Mouse (Mus musculus) hindbrain, postnatal 0 days (tissue): Measurements from ENCODE around the gene Rmdn2. TPM values are rescaled to one million over a fixed set of nuclear protein-coding genes. Genes with fewer than 3 reads are reported as not detected.

Experiments used
- ATAC-seq: fragments of 200-750 bp; cut with Nextera tagmentation; 2 replicates; pipeline ENCODE4 v1.8.0; 2017; ENCODE audit warnings: mild to moderate bottlenecking, moderate TSS enrichment, moderate library complexity
- DNase-seq: peaks from one replicate; pipeline ENCODE4 v3.0.0-alpha.2; 2015; ENCODE audit warnings: low spot score
- H3K27ac ChIP-seq: fragments of 300-500 bp; sonication (generic); 2 replicates; pipeline ENCODE4 v1.5.1; 2014; ENCODE audit warnings: mild to moderate bottlenecking
- H3K27me3 ChIP-seq: fragments of 300-500 bp; sonication (generic); 2 replicates; pipeline ENCODE4 v1.6.1; 2014; ENCODE audit warnings: low read length, mixed read lengths; ENCODE audit not compliant: insufficient read depth
- H3K36me3 ChIP-seq: fragments of 300-500 bp; sonication (generic); 2 replicates; pipeline ENCODE4 v1.6.1; 2014; ENCODE audit warnings: low read length, mixed read lengths; ENCODE audit not compliant: insufficient read depth
- H3K4me1 ChIP-seq: fragments of 300-500 bp; sonication (generic); 2 replicates; pipeline ENCODE4 v1.6.1; 2014; ENCODE audit warnings: antibody characterized with exemption, low read length, mixed read lengths; ENCODE audit not compliant: insufficient read depth
- H3K4me2 ChIP-seq: fragments of 300-500 bp; sonication (generic); 2 replicates; pipeline ENCODE4 v1.6.1; 2014; ENCODE audit warnings: low read depth, mild to moderate bottlenecking, low read length, moderate library complexity, mixed read lengths
- H3K4me3 ChIP-seq: fragments of 300-500 bp; sonication (generic); 2 replicates; pipeline ENCODE4 v1.5.1; 2014; ENCODE audit warnings: low read length
- H3K9ac ChIP-seq: fragments of 300-500 bp; sonication (generic); replicated peaks from 2 replicates; pipeline ENCODE4 v1.6.1; 2014; ENCODE audit warnings: mild to moderate bottlenecking, low read length, moderate library complexity, mixed read lengths
- H3K9me3 ChIP-seq: fragments of 300-500 bp; sonication (generic); 2 replicates; pipeline ENCODE4 v1.6.1; 2016; ENCODE audit warnings: low read length, mixed read lengths
- CTCF ChIP-seq: IDR thresholded peaks from 2 replicates; pipeline ENCODE4 v1.5.1; 2016; ENCODE audit warnings: antibody characterized with exemption, control low read depth, low read depth
- WGBS: fragments of 180-500 bp; shearing (Covaris S2); extraction: QIAGEN DNeasy Blood & Tissue Kit; methylation state at CpG from one replicate; pipeline ENCODE4 v1.1.7; 2014; 5-methylcytosine and 5-hydroxymethylcytosine counted together
- polyA plus RNA-seq: library from polyadenylated mRNA; unstranded; fragments of >200 nt; fragmentation: Nextera tagmentation; extraction: Ambion mirVana; gene quantifications from 2 replicates; pipeline ENCODE4 v1.2.1, GENCODE M21; 2015
- total RNA-seq: library from RNA; depleted of rRNA; stranded (reverse); fragments of >200 nt; gene quantifications from 2 replicates; pipeline ENCODE4 v1.2.3, GENCODE M21; 2014

Rmdn2 gene
- total and polyA plus RNA-seq, 2 experiments from 2014 or later = 3.6 to 12.4 TPM

DNA sequence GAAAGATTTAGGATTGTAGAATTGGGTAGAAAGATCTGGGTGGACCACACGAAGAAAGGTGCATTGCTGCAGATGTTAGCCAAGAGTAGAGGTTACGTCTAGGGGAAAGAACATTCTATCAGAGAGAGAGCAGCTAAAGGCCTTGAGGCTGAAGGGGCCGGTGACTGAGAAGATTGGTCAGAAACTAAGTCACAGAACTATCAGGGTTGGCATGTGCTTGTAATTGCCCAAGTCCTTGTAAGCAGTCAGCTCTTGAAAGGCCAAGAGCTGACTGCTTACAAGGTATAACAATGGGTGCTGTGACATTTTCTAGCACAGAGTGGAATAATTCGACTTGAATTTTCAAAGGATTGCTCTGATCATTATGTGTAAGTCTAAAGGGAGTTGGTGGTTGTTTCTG lies 38.2 kb downstream of the Rmdn2 start:
- H3K27ac ChIP-seq = no peak overlapping the region
- DNase-seq = no peak
- 85% methylated on average over 4 of the region's 4 CpGs for WGBS
- H3K4me1 ChIP-seq = no peaks in the 10 kb centered on the region
- no peak overlapping the region for H3K4me2 ChIP-seq
- H3K9ac ChIP-seq = no peak overlapping the region
- no peaks in the 10 kb centered on the region for H3K27me3 ChIP-seq
- no peak for TF ChIP-seq CTCF
- no peaks in the 10 kb centered on the region for H3K36me3 ChIP-seq
- H3K4me3 ChIP-seq = no peak overlapping the region
- no peak for ATAC-seq
- no peaks in the 10 kb centered on the region for H3K9me3 ChIP-seq

DNA sequence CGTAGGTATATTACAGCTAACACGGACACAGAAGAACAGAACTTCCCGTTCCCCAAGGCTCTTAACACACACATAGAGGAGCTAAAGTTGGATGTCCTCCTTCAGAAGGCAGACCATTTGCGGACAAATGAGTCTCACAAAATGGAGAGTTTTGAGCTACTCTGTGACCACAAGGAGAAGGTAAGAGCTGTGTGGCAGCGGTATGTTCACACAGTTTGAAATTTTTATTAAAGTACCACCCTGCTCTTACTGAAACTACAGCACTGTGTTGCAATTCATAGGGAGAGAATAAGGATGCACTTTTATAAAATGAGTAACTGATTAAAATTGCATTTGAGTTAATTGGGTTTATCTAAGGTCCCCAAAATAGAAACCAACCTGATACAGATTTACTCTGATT lies 38.6 kb downstream of the Rmdn2 start:
- Histone ChIP-seq H3K4me3 (no peak overlapping the region), H3K9me3 (no peaks in the 10 kb centered on the region), H3K36me3 (no peaks in the 10 kb centered on the region), H3K9ac (no peak overlapping the region), H3K27me3 (no peaks in the 10 kb centered on the region), H3K4me1 (no peaks in the 10 kb centered on the region), H3K4me2 (no peak overlapping the region), H3K27ac (no peak overlapping the region)
- no peak for TF ChIP-seq CTCF
- DNase-seq (no peak), ATAC-seq (no peak)
- 92% methylated on average over 5 of the region's 5 CpGs for WGBS

DNA sequence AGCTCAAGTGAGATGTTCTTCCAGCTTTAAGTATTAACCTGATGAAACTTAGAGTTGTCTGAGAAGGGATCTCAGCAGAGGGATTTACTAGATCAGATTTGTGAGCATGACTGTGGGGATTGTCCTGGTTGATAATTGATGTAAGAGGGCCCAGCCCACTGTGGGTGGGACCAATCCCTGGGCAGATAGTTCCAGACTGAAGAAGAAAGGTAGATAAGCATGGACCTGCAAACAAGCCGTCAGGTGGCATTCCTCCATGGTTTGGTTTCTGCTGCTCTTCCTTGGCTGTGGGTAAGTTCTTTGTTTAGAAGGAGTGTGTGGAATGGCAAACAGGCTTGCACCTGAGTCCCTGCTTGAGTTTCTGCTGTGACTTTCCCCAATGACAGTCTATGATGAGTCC lies 41.5 kb downstream of the Rmdn2 start:
- Histone ChIP-seq H3K4me1 (no peaks in the 10 kb centered on the region), H3K9ac (no peak overlapping the region), H3K9me3 (no peaks in the 10 kb centered on the region), H3K4me3 (no peak overlapping the region), H3K27me3 (no peaks in the 10 kb centered on the region), H3K27ac (no peak overlapping the region), H3K4me2 (no peak overlapping the region), H3K36me3 (no peaks in the 10 kb centered on the region)
- DNase-seq (no peak), ATAC-seq (no peak)
- TF ChIP-seq CTCF = no peak
- WGBS = 88% methylated on average over 1 of the region's 1 CpGs

DNA sequence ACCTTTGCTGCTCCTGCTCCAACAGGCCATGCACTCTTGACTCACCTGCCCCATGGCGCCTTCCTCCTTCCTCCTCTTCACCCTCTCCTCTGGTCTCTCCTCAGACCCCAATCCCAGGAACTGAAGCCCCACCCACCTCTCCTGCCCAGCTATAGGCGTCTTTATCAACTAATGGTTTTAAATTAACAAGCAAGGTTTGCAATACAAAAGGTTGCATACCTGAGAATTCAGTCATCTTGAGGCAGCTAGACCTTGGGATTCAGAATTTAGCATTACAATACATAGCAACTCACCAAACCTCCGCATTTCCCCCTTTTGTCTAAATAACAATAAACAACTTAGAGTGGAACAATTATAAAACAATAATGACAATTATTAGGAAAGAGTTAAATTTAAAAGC lies 42.5 kb downstream of the Rmdn2 start:
- H3K9me3 ChIP-seq = no peaks in the 10 kb centered on the region
- no peak for ATAC-seq
- WGBS = 69% methylated on average over 3 of the region's 3 CpGs
- H3K4me3 ChIP-seq = no peak overlapping the region
- no peak overlapping the region for H3K4me2 ChIP-seq
- no peak overlapping the region for H3K9ac ChIP-seq
- no peak overlapping the region for H3K27ac ChIP-seq
- no peaks in the 10 kb centered on the region for H3K27me3 ChIP-seq
- H3K36me3 ChIP-seq = no peaks in the 10 kb centered on the region
- DNase-seq = no peak
- TF ChIP-seq CTCF = no peak
- no peaks in the 10 kb centered on the region for H3K4me1 ChIP-seq

- Histone ChIP-seq H3K36me3 (no peaks in the 10 kb centered on the region), H3K9ac (no peak overlapping the region), H3K4me2 (no peak overlapping the region), H3K27me3 (no peaks in the 10 kb centered on the region), H3K9me3 (no peaks in the 10 kb centered on the region), H3K27ac (no peak overlapping the region), H3K4me1 (no peaks in the 10 kb centered on the region), H3K4me3 (no peak overlapping the region)
- no peak for ATAC-seq
- 64% methylated on average over 9 of the region's 9 CpGs for WGBS
- no peak for DNase-seq
- no peak for TF ChIP-seq CTCF
Observed at GRCm38 (mm10) chr17:79657785-79658184, 46.1 kb downstream of the Rmdn2 start.

GRCm38 (mm10) chr17:79658452-79658851 lies 46.8 kb downstream of the Rmdn2 start:
- H3K27ac ChIP-seq = no peak overlapping the region
- WGBS = 52% methylated on average over 3 of the region's 3 CpGs
- no peak for DNase-seq
- no peak overlapping the region for H3K9ac ChIP-seq
- no peak for TF ChIP-seq CTCF
- H3K27me3 ChIP-seq = no peaks in the 10 kb centered on the region
- H3K4me3 ChIP-seq = no peak overlapping the region
- ATAC-seq = no peak
- no peaks in the 10 kb centered on the region for H3K4me1 ChIP-seq
- H3K4me2 ChIP-seq = no peak overlapping the region
- H3K9me3 ChIP-seq = no peaks in the 10 kb centered on the region
- no peaks in the 10 kb centered on the region for H3K36me3 ChIP-seq

- Histone ChIP-seq H3K4me2 (no peak overlapping the region), H3K4me1 (no peaks in the 10 kb centered on the region), H3K36me3 (no peaks in the 10 kb centered on the region), H3K9me3 (no peaks in the 10 kb centered on the region), H3K27ac (no peak overlapping the region), H3K4me3 (no peak overlapping the region), H3K9ac (no peak overlapping the region), H3K27me3 (no peaks in the 10 kb centered on the region)
- DNase-seq = no peak
- ATAC-seq = no peak
- WGBS = 68% methylated on average over 8 of the region's 8 CpGs
- no peak for TF ChIP-seq CTCF
Observed at GRCm38 (mm10) chr17:79658863-79659262, 47.2 kb downstream of the Rmdn2 start.
